Mouse (Mus musculus) kidney, postnatal 0 days (tissue): ENCODE measurements around the gene Ak4. TPM values are rescaled to one million over a fixed set of nuclear protein-coding genes. Genes with fewer than 3 reads are reported as not detected.

Source experiments
- ATAC-seq: fragments of 200-750 bp; cut with Nextera tagmentation; replicated peaks from 2 replicates; pipeline ENCODE4 v1.8.0; 2017; ENCODE audit warnings: low read depth, moderate number of reproducible peaks, moderate TSS enrichment, moderate library complexity; ENCODE audit not compliant: low FRiP score
- DNase-seq: peaks from one replicate; pipeline ENCODE4 v3.0.0-alpha.2; 2016; ENCODE audit warnings: low spot score
- H3K27ac ChIP-seq: fragments of 300-500 bp; sonication (generic); 2 replicates; pipeline ENCODE4 v1.5.1; 2014; ENCODE audit warnings: mild to moderate bottlenecking
- H3K27me3 ChIP-seq: fragments of 300-500 bp; sonication (generic); 2 replicates; pipeline ENCODE4 v1.6.1; 2014; ENCODE audit warnings: low read length, mixed read lengths; ENCODE audit not compliant: insufficient read depth
- H3K36me3 ChIP-seq: fragments of 300-500 bp; sonication (generic); 2 replicates; pipeline ENCODE4 v1.6.1; 2014; ENCODE audit warnings: low read length, mixed read lengths; ENCODE audit not compliant: insufficient read depth
- H3K4me1 ChIP-seq: fragments of 300-500 bp; sonication (generic); replicated peaks from 2 replicates; pipeline ENCODE4 v1.6.1; 2014; ENCODE audit warnings: antibody characterized with exemption, low read length, mixed read lengths; ENCODE audit not compliant: insufficient read depth
- H3K4me2 ChIP-seq: fragments of 300-500 bp; sonication (generic); 2 replicates; pipeline ENCODE4 v1.6.1; 2014; ENCODE audit warnings: mild to moderate bottlenecking, low read length, moderate library complexity, mixed read lengths
- H3K4me3 ChIP-seq: fragments of 300-500 bp; sonication (generic); replicated peaks from 2 replicates; pipeline ENCODE4 v1.5.1; 2014; ENCODE audit warnings: low read depth, low read length
- H3K9ac ChIP-seq: fragments of 300-500 bp; sonication (generic); 2 replicates; pipeline ENCODE4 v1.6.1; 2014; ENCODE audit warnings: low read depth, low read length
- H3K9me3 ChIP-seq: fragments of 300-500 bp; sonication (generic); replicated peaks from 2 replicates; pipeline ENCODE4 v1.6.1; 2016; ENCODE audit warnings: low read length, inconsistent platforms, mixed read lengths
- CTCF ChIP-seq: IDR thresholded peaks from 2 replicates; pipeline ENCODE4 v1.5.1; 2016; ENCODE audit warnings: antibody characterized with exemption, low read depth, mild to moderate bottlenecking, moderate library complexity
- WGBS: fragments of 180-500 bp; shearing (Covaris S2); extraction: QIAGEN DNeasy Blood & Tissue Kit; methylation state at CpG from one replicate; pipeline ENCODE4 v1.1.7; 2014; 5-methylcytosine and 5-hydroxymethylcytosine counted together
- polyA plus RNA-seq: library from polyadenylated mRNA; unstranded; fragments of >200 nt; fragmentation: Nextera tagmentation; extraction: Ambion mirVana; gene quantifications from 2 replicates; pipeline ENCODE4 v1.2.1, GENCODE M21; 2015

Ak4 gene
- polyA plus RNA-seq, 1 experiment from 2014 or later: 17.1 TPM

DNA sequence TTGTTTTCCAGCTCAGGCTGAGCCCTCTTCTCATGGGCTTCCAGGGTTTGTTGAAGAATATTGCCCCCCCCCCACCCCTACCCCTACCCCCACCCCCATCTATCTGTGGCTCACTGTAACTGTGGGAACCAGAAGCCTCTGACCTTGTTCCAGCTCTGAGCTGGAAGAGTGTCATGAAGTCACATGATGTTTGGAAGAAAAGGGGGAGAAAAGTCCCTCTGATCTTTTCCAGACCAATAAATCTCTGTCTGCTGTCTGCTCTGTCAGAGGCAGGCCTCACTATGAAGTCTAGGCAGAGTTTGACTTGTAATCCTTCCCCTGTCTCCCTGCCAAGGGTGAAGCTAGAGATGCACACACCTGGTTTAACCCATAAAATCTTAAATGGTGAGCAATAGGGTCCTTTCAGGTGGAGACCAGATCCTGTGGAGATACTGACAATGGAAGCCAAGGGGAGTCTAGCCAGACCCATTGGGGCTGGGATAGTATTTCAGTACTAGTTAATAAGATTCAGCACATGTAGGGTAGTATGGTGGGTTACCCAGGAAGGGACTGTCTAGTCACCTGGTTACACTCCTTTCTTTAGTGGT is 74.6 kb downstream of the Ak4 start:
- Histone ChIP-seq H3K27ac (no peak overlapping the region), H3K36me3 (no peaks in the 10 kb centered on the region), H3K9ac (no peak overlapping the region), H3K27me3 (peaks cover 25% of the 10 kb centered on the region), H3K4me1 (no peaks in the 10 kb centered on the region; the same call in 1 of the 2 replicates), H3K4me2 (no peak overlapping the region), H3K9me3 (no peaks in the 10 kb centered on the region), H3K4me3 (no peak overlapping the region)
- ATAC-seq: no peak; the same call in 1 of the 2 replicates
- peak; percentile 46 for DNase-seq
- no peak for TF ChIP-seq CTCF

DNA sequence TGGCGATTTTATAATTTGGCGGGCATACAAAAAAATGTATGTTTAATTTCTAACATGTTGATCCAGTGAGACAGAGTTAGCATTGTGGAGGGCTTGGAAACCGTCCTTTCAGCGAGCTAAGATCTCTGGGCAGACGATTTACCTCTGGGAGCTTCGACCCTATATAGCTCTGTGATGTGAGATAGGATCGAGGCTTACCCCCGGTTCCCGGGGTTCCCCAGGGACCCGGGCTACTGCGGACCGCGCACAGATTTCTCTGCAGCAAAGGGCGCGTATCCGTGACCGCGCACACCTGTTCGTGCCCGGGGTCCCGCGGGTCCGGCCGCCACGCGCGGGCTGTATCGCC is 77.1 kb downstream of the Ak4 start:
- Histone ChIP-seq H3K4me1 (no peaks in the 10 kb centered on the region; the same call in 1 of the 2 replicates), H3K27ac (no peak overlapping the region), H3K36me3 (no peaks in the 10 kb centered on the region), H3K9ac (peak overlapping the region; percentile 46; the same call in 1 of the 2 replicates), H3K4me2 (peak overlapping the region; percentile 97), H3K4me3 (peak overlapping the region; percentile 49), H3K27me3 (peaks cover 25% of the 10 kb centered on the region), H3K9me3 (no peaks in the 10 kb centered on the region)
- 2% methylated on average over 28 of the region's 28 CpGs for WGBS
- ATAC-seq (0 out of 2 replicates have a peak, but pooled peaks have one; percentile 12), DNase-seq (no peak)
- TF ChIP-seq CTCF: no peak

DNA sequence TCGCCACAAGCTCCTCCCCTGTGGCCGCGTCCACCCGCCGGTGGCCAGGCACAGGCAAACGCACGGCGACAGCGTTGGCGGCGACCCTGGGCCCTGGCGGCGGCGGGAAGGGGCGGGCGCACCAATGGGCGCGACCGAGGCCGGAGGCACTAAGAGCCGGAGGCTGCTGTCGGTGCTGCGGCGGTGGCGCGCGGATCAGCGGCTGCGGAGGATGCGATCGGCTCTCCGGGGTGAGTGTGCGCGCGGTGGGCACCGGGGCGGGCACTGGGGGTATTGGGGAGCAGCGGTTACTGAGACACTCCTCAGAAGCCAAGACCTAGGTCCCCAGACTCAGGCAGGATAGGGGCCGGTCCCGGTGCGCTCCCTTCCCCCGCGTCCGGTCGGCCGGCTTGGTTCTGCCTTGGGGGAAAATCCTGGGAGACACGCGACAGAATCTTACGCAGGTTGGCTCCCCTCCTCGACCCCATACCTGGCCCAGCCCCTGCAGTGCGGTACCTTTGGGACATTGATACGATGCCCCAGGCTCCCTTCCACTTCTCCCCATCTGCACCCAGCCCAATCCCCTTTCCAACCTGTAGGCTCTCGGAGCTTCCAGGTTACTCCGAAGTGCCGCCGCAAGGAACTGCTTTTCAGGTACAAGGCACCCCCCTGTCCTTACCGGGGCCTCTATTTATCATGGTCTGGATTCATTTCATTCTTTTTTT is 77.6 kb downstream of the Ak4 start, which contains the start of gene Dnajc6:
Gene Dnajc6, plus strand, starts transcription at position 115 of the 704 bp plus-strand sequence.
- WGBS: under 1% methylated on average over 56 of the region's 57 CpGs
- H3K27me3 ChIP-seq: peaks cover 25% of the 10 kb centered on the region
- no peaks in the 10 kb centered on the region; the same call in 1 of the 2 replicates for H3K4me1 ChIP-seq
- no peak within 1 kb of the TSS for H3K27ac ChIP-seq
- H3K4me3 ChIP-seq: peak within 1 kb of the TSS; percentile 49
- peak within 1 kb of the TSS; percentile 46; the same call in 1 of the 2 replicates for H3K9ac ChIP-seq
- ATAC-seq (0 out of 2 replicates have a peak, but pooled peaks have one; percentile 37), DNase-seq (no peak)
- peak within 1 kb of the TSS; percentile 97 for H3K4me2 ChIP-seq
- H3K9me3 ChIP-seq: no peaks in the 10 kb centered on the region
- TF ChIP-seq CTCF: no peak
- no peaks in the 10 kb centered on the region for H3K36me3 ChIP-seq

DNA sequence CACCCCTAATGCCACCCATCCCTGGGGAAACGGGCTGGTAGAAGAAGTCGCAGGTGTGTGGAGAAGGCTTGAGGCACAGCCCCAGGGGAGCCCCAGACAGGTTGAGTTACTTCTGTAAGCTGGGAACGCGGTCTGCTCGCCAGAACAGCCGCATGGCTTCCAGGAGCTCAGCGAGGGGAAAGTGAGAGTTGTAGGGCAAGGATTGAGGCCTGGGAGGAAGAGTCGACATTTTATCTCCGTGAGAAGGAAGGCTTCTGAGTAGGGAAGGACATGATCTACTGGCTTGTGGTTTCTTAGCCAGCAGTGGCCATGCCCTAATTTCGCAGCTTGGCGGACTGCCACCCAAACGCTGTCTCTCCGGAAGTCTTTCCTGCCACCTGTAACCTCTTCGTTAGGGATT is 78.3 kb downstream of the Ak4 start:
- peak overlapping the region; percentile 49; the same call in 1 of the 2 replicates for H3K4me3 ChIP-seq
- H3K4me1 ChIP-seq: no peaks in the 10 kb centered on the region; the same call in 1 of the 2 replicates
- no peak for ATAC-seq
- H3K9me3 ChIP-seq: no peaks in the 10 kb centered on the region
- H3K27me3 ChIP-seq: peaks cover 25% of the 10 kb centered on the region
- no peak overlapping the region for H3K27ac ChIP-seq
- no peak for TF ChIP-seq CTCF
- no peak overlapping the region for H3K9ac ChIP-seq
- DNase-seq: no peak
- WGBS: 5% methylated on average over 14 of the region's 14 CpGs
- peak overlapping the region; percentile 97 for H3K4me2 ChIP-seq
- no peaks in the 10 kb centered on the region for H3K36me3 ChIP-seq

DNA sequence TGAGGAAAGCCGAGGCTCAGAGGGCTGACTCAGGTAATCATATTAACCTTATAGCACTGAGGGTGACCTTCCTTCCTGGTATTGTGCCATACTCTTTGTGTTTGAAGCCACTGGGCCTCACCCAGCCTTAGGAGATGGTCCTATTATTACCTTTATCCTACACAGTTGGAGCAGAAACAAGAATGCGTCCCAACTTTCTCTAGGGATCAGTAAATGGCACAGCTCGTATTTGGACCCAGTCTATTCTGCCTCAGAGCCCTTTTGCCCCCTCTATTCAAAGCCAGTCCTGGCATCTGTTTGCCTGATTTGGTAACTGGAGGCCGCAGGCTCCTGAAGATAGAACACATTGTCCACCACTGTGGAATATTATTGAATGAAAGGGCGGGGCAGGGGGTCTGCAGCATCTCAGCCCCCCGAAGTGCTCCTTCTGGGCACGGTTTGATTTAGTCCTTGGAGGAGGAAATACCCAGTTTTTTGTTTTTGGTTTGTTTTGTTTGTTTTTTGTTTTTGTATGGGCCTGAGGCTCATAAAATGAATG is 85.5 kb downstream of the Ak4 start:
- Histone ChIP-seq H3K9me3 (no peaks in the 10 kb centered on the region), H3K9ac (no peak overlapping the region), H3K27ac (no peak overlapping the region), H3K4me3 (no peak overlapping the region), H3K36me3 (no peaks in the 10 kb centered on the region), H3K4me1 (peaks cover 9% of the 10 kb centered on the region; the same call in 1 of the 2 replicates), H3K4me2 (no peak overlapping the region), H3K27me3 (no peaks in the 10 kb centered on the region)
- ATAC-seq (no peak), DNase-seq (no peak)
- TF ChIP-seq CTCF: no peak
- 82% methylated on average over 7 of the region's 7 CpGs for WGBS

DNA sequence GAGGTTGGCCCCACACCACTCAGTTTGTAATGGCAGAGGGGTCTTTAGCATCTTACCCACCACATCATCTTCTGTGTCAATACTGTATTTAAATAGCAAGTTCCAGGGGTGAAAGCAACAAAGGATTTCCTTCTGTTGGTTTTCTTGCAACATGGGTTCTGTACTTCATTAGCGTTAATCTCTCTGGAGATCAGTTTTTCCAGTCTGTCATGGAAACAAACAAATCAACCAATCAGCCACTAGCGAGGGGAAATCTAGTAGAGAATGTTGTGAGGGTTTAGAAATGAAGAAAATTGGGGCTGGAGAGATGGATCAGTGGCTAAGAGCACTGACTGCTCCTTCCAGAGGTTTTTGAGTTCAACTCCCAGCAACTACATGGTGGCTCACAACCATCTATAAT is 86.9 kb downstream of the Ak4 start:
- no peaks in the 10 kb centered on the region for H3K27me3 ChIP-seq
- no peaks in the 10 kb centered on the region for H3K9me3 ChIP-seq
- H3K36me3 ChIP-seq: no peaks in the 10 kb centered on the region
- no peak overlapping the region for H3K9ac ChIP-seq
- DNase-seq (no peak), ATAC-seq (no peak)
- TF ChIP-seq CTCF: no peak
- no peak overlapping the region for H3K4me2 ChIP-seq
- H3K4me1 ChIP-seq: peaks cover 10% of the 10 kb centered on the region; the same call in 1 of the 2 replicates
- H3K4me3 ChIP-seq: no peak overlapping the region
- H3K27ac ChIP-seq: no peak overlapping the region
- 55% methylated on average over 2 of the region's 2 CpGs for WGBS
